Mouse (Mus musculus): Measurements from ENCODE around the gene Pcdh8. TPM values are rescaled to one million over a fixed set of nuclear protein-coding genes. Genes with fewer than 3 reads are reported as not detected.

Pcdh8 gene
- polyA plus RNA-seq, 1 experiment = 0.72 TPM

DNA sequence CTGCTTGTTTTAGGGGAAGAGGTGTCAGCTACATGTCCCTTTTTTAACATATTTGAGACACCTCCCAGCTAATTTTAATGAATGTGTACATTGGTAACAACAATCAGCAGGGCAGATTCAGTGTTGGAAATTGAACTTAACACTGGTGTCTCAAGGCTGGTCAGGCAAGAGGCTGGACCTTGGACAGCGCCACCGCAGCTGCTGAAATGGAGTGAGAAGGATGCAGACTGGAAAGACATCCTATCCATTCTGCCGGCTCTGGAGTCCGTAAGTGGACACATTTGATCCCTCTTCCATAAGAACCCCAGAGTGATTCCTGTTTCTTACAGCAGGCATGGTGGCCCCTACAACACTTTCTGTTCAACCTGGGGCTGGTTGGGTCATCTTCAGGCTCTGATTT, 14.3 kb upstream of the Pcdh8 start:
- 30% methylated on average over 4 of the region's 4 CpGs for WGBS
- H3K4me1 ChIP-seq (ENCODE audit: control insufficient read depth, insufficient read depth, insufficient read length, low read length) = no peaks in the 10 kb centered on the region
- TF ChIP-seq POLR2A (IDR thresholded peaks at IDR 0.05; ENCODE audit: low read depth, low read length) (no peak), CTCF (IDR thresholded peaks at IDR 0.05; ENCODE audit: extremely low read depth, insufficient read length, insufficient replicate concordance, low read depth, low read length) (no peak)
- H3K27ac ChIP-seq (ENCODE audit: insufficient read depth, low read depth, low read length) = no peak overlapping the region
- H3K27me3 ChIP-seq (ENCODE audit: control insufficient read depth, insufficient read depth, low read length) = no peaks in the 10 kb centered on the region
- no peaks in the 10 kb centered on the region for H3K36me3 ChIP-seq (ENCODE audit: control insufficient read depth, insufficient read depth, low read length)
- H3K4me3 ChIP-seq (ENCODE audit: low read depth, low read length) = no peak overlapping the region

DNA sequence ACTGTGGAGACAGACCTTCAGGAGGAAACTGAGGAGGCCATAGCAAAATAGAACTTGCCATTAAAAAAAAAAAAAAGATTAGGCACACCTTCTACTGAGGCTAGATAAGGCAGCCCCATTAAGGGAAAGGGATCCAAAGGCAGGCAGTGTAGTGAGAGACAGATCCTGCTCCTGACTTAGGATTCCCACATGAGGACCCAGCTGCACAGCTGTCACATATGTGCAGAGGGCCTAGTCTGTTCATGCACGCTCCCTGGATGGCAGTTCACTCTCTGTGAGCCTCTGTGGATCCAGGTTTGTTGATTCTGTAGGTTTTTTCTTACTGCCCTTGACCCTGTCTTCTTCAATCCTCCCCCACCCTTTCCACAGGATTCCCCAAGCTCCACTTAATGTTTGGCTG, 9.8 kb upstream of the Pcdh8 start:
- TF ChIP-seq CTCF (IDR thresholded peaks at IDR 0.05; ENCODE audit: extremely low read depth, insufficient read length, insufficient replicate concordance, low read depth, low read length) = no peak
- no peak for TF ChIP-seq POLR2A (IDR thresholded peaks at IDR 0.05; ENCODE audit: low read depth, low read length)
- 68% methylated on average over 1 of the region's 1 CpGs for WGBS
- Histone ChIP-seq H3K27me3 (ENCODE audit: control insufficient read depth, insufficient read depth, low read length) (no peaks in the 10 kb centered on the region; the same call in 1 of the 2 replicates), H3K27ac (ENCODE audit: insufficient read depth, low read depth, low read length) (no peak overlapping the region), H3K36me3 (ENCODE audit: control insufficient read depth, insufficient read depth, low read length) (no peaks in the 10 kb centered on the region), H3K4me1 (ENCODE audit: control insufficient read depth, insufficient read depth, insufficient read length, low read length) (no peaks in the 10 kb centered on the region), H3K4me3 (ENCODE audit: low read depth, low read length) (no peak overlapping the region)

DNA sequence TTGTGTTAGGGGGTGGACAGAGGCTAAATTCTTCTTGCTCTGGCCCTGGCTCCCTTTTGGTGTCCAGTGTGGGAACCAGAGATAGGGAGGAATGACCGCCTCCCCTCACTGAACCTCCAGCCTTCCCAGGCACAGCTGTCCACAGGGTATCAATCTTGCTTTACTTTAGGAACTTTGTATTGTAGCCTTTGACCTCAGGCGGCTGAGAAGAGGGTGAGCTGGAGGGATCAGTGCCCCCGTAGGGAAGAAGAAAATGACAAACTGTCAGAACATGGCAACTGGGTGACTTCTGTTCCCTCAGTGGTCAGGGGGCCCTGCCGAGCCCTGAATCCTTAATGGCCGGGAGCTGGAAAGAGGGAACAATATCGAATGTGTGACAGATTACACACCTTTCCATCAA, 9.2 kb upstream of the Pcdh8 start:
- H3K27ac ChIP-seq (ENCODE audit: insufficient read depth, low read depth, low read length) = no peak overlapping the region
- TF ChIP-seq POLR2A (IDR thresholded peaks at IDR 0.05; ENCODE audit: low read depth, low read length) = no peak
- no peak for TF ChIP-seq CTCF (IDR thresholded peaks at IDR 0.05; ENCODE audit: extremely low read depth, insufficient read length, insufficient replicate concordance, low read depth, low read length)
- H3K27me3 ChIP-seq (ENCODE audit: control insufficient read depth, insufficient read depth, low read length) = no peaks in the 10 kb centered on the region; the same call in 1 of the 2 replicates
- H3K36me3 ChIP-seq (ENCODE audit: control insufficient read depth, insufficient read depth, low read length) = no peaks in the 10 kb centered on the region
- WGBS = 47% methylated on average over 6 of the region's 6 CpGs
- no peaks in the 10 kb centered on the region for H3K4me1 ChIP-seq (ENCODE audit: control insufficient read depth, insufficient read depth, insufficient read length, low read length)
- H3K4me3 ChIP-seq (ENCODE audit: low read depth, low read length) = no peak overlapping the region

DNA sequence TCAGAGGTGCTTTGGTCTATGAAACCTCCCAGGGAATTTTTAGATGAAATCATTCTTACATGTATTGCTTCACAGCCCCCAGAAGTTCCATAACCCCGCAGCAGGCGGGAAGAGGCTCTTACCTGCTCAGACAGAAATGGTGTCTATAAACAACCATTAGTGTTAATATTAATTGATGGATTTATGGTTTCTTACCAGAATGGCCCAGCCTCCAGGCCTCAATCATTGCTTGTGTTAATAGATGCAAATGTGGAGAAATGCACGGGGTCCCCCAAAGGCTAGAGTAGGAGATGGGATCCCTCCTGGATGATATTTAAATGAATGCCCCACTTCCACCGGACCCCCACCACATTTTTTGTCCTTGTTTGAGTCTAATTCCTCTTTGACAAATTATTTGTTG, 8.7 kb upstream of the Pcdh8 start:
- peaks cover 3% of the 10 kb centered on the region; the same call in 1 of the 2 replicates for H3K27me3 ChIP-seq (ENCODE audit: control insufficient read depth, insufficient read depth, low read length)
- H3K4me1 ChIP-seq (ENCODE audit: control insufficient read depth, insufficient read depth, insufficient read length, low read length) = no peaks in the 10 kb centered on the region
- H3K4me3 ChIP-seq (ENCODE audit: low read depth, low read length) = no peak overlapping the region
- no peaks in the 10 kb centered on the region for H3K36me3 ChIP-seq (ENCODE audit: control insufficient read depth, insufficient read depth, low read length)
- WGBS = 61% methylated on average over 4 of the region's 4 CpGs
- no peak for TF ChIP-seq POLR2A (IDR thresholded peaks at IDR 0.05; ENCODE audit: low read depth, low read length)
- no peak for TF ChIP-seq CTCF (IDR thresholded peaks at IDR 0.05; ENCODE audit: extremely low read depth, insufficient read length, insufficient replicate concordance, low read depth, low read length)
- H3K27ac ChIP-seq (ENCODE audit: insufficient read depth, low read depth, low read length) = no peak overlapping the region

DNA sequence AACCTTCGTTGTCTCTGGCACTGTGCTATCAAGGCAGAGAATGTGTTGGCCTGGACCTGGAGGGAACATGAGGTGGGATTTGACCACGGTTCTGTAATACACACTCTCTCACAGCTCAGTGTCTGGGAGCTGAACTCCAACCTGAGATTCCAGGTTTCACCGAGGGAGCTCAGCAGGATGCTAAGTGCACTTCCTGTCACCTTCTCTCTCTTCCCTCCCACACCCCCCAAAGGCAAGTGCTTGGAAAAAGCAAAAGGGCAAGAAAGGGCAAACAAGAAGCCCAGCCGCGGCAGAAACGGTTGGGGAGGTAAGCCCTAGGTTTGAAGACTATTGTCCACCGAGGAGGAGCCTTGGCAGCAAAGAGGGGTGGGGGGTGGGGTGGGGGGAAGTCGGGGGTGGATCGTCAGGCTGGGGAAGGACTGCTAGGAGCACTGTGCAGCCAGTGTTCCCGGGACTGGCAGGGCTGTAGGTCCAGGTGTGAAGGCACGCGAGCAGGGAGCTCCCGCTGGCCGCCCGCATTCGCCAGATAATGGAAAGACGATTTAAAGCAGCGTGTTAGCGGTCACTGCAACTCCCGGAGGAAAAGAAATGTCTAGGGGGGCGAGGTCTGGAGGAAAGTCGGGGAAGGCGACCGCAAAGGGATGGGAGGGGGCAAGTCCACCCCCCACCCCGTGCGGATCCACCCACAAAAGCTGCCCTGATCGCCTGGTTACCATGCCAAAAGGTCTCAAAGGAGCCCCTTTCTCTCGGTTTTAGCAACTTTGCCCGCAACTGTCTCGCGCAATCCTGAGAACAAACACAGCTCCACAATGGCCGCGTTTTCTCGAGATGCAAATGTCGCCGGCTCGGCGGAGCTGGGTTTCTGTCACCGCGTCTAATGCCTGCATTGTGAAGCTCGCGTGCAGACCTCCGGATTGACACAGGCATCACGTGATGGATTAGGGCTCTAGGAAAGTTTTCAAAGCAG, 2.6 kb upstream of the Pcdh8 start:
- 3% methylated on average over 44 of the region's 44 CpGs for WGBS
- Histone ChIP-seq H3K4me1 (ENCODE audit: control insufficient read depth, insufficient read depth, insufficient read length, low read length) (peaks cover 19% of the 10 kb centered on the region), H3K27ac (ENCODE audit: insufficient read depth, low read depth, low read length) (no peak overlapping the region), H3K27me3 (ENCODE audit: control insufficient read depth, insufficient read depth, low read length) (peaks cover 53% of the 10 kb centered on the region), H3K36me3 (ENCODE audit: control insufficient read depth, insufficient read depth, low read length) (no peaks in the 10 kb centered on the region), H3K4me3 (ENCODE audit: low read depth, low read length) (0 out of 2 replicates have a peak overlapping the region, but pooled peaks have one; percentile 9)
- no peak for TF ChIP-seq POLR2A (IDR thresholded peaks at IDR 0.05; ENCODE audit: low read depth, low read length)
- no peak for TF ChIP-seq CTCF (IDR thresholded peaks at IDR 0.05; ENCODE audit: extremely low read depth, insufficient read length, insufficient replicate concordance, low read depth, low read length)

DNA sequence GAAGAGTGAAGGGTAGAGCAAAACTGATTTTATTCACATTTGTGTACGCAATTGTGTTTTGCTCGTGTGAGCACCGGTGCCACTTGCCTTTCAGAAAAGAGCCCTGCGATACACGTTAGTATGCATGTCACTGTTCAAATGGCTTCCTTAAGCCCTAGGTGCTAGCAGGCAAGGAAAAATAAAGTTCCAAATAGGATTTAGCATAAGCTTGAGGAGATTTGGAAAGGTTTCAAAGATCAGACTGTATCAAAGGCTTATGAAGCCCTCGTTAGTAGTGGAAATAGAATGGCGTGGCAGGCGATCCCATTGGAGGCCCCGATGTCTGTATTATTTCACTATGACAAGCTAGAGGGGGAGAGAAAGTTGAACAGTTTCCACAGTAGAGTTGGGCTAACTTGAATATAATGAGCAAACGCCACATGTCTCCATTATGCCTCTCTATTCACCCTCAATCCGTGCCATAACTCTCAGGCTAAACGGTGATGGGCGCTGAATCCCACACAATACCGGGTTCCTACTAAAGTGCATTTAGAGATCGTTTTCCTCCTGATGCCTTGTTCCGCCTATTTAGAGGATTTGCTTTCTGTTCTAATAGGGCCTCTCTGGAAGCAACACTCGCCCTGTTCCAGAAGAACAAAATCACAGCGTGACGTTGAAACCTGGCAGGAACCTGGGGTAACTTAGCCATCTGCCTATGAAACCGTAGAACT, 845 bp upstream of the Pcdh8 start:
- H3K27me3 ChIP-seq (ENCODE audit: control insufficient read depth, insufficient read depth, low read length) = peaks cover 57% of the 10 kb centered on the region
- H3K36me3 ChIP-seq (ENCODE audit: control insufficient read depth, insufficient read depth, low read length) = no peaks in the 10 kb centered on the region
- peak overlapping the region; percentile 51 for H3K4me3 ChIP-seq (ENCODE audit: low read depth, low read length)
- H3K4me1 ChIP-seq (ENCODE audit: control insufficient read depth, insufficient read depth, insufficient read length, low read length) = peaks cover 19% of the 10 kb centered on the region
- WGBS = 7% methylated on average over 20 of the region's 20 CpGs
- no peak for TF ChIP-seq CTCF (IDR thresholded peaks at IDR 0.05; ENCODE audit: extremely low read depth, insufficient read length, insufficient replicate concordance, low read depth, low read length)
- TF ChIP-seq POLR2A (IDR thresholded peaks at IDR 0.05; ENCODE audit: low read depth, low read length) = no peak
- no peak overlapping the region for H3K27ac ChIP-seq (ENCODE audit: insufficient read depth, low read depth, low read length)

Data from small intestine, adult 2 months (tissue).